Mouse (Mus musculus) heart, postnatal 0 days (tissue): ENCODE measurements around the gene Clec10a. TPM values are rescaled to one million over a fixed set of nuclear protein-coding genes. Genes with fewer than 3 reads are reported as not detected.

Experiments
- ATAC-seq: fragments of 200-750 bp; cut with Nextera tagmentation; 2 replicates; pipeline ENCODE4 v1.8.0; 2017; ENCODE audit warnings: low read depth, moderate number of reproducible peaks, moderate library complexity; ENCODE audit not compliant: insufficient read depth
- DNase-seq: peaks from one replicate; pipeline ENCODE4 v3.0.0-alpha.2; 2016; ENCODE audit warnings: low spot score
- H3K27ac ChIP-seq: fragments of 300-500 bp; sonication (generic); 2 replicates; pipeline ENCODE4 v1.5.1; 2014; ENCODE audit warnings: low read depth, mild to moderate bottlenecking
- H3K27me3 ChIP-seq: fragments of 300-500 bp; sonication (generic); 2 replicates; pipeline ENCODE4 v1.6.1; 2014; ENCODE audit warnings: low read length, mixed read lengths; ENCODE audit not compliant: control insufficient read depth, insufficient read depth
- H3K36me3 ChIP-seq: fragments of 300-500 bp; sonication (generic); replicated peaks from 2 replicates; pipeline ENCODE4 v1.6.1; 2014; ENCODE audit warnings: low read length, mixed read lengths; ENCODE audit not compliant: control insufficient read depth, insufficient read depth
- H3K4me1 ChIP-seq: fragments of 300-500 bp; sonication (generic); 2 replicates; pipeline ENCODE4 v1.6.1; 2014; ENCODE audit warnings: antibody characterized with exemption; ENCODE audit not compliant: control insufficient read depth, insufficient read depth
- H3K4me2 ChIP-seq: fragments of 300-500 bp; sonication (generic); 2 replicates; pipeline ENCODE4 v1.6.1; 2014; ENCODE audit warnings: low read depth, mild to moderate bottlenecking, low read length, moderate library complexity
- H3K4me3 ChIP-seq: fragments of 300-500 bp; sonication (generic); 2 replicates; pipeline ENCODE4 v1.5.1; 2014; ENCODE audit warnings: low read depth, low read length
- H3K9ac ChIP-seq: fragments of 300-500 bp; sonication (generic); replicated peaks from 2 replicates; pipeline ENCODE4 v1.6.1; 2014; ENCODE audit warnings: low read depth, low read length, mixed read lengths
- H3K9me3 ChIP-seq: fragments of 300-500 bp; sonication (generic); replicated peaks from 2 replicates; pipeline ENCODE4 v1.6.1; 2016; ENCODE audit warnings: low read length; ENCODE audit not compliant: control insufficient read depth
- CTCF ChIP-seq: IDR thresholded peaks from 2 replicates; pipeline ENCODE4 v1.5.1; 2016; ENCODE audit warnings: antibody characterized with exemption, control low read depth, low read depth
- EP300 ChIP-seq: IDR thresholded peaks from 2 replicates; pipeline ENCODE4 v1.6.1; 2016; ENCODE audit warnings: antibody characterized with exemption, low read depth
- WGBS: fragments of 180-500 bp; shearing (Covaris S2); extraction: QIAGEN DNeasy Blood & Tissue Kit; methylation state at CpG from one replicate; pipeline ENCODE4 v1.1.7; 2014; 5-methylcytosine and 5-hydroxymethylcytosine counted together
- polyA plus RNA-seq: library from polyadenylated mRNA; unstranded; fragments of >200 nt; fragmentation: Nextera tagmentation; extraction: Ambion mirVana; gene quantifications from 2 replicates; pipeline ENCODE4 v1.2.1, GENCODE M21; 2015
- total RNA-seq: library from RNA; depleted of rRNA; stranded (reverse); fragments of >200 nt; gene quantifications from 2 replicates; pipeline ENCODE4 v1.2.3, GENCODE M21; 2014; ENCODE audit warnings: low replicate concordance

The Clec10a gene
- total and polyA plus RNA-seq, 2 experiments from 2014 or later, result 0.45 TPM; not detected in 1

DNA sequence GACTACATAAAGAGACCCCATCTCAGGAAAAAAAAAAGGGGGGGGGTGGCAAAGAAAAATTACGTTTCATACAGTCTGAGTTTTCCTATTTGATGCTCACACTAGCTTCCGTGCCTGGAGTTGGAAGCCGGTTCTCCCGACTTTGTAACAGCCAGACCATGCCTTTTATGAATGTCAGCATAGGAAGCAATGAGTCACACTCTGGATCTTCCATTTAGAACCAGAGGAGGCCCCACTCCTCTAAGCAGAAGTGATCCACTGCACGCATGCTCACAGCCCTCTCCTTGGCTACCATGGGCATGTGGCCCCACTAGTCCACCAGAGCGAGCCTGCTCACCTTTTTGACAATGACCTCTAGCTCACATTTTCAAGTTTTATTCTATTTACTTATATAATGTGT lies 35.2 kb downstream of the Clec10a start:
- H3K9me3 ChIP-seq, result no peaks in the 10 kb centered on the region

DNA sequence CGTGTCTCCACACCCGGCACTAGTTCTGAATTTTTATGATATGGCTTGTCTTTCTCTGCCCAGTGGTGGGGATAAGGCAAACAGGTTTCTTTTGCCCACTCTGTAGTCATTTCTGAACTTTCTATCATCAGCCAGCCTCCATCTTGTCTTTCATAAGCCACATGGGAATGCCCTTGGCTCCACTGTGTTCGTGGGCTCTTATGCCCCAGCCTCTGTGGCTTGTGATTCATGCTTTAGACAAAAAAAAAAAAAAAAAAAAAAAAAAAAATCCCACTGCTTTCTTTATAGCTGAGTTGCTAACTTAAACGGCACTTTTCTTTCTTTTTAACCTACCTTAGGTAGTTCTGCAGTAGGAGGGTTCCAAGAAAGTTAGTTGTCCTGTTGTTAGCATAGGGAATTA lies 36.2 kb downstream of the Clec10a start:
- WGBS, result 71% methylated on average over 4 of the region's 4 CpGs
- Histone ChIP-seq H3K9me3 (no peaks in the 10 kb centered on the region), H3K4me2 (no peak overlapping the region), H3K27ac (no peak overlapping the region), H3K4me3 (no peak overlapping the region), H3K27me3 (no peaks in the 10 kb centered on the region), H3K9ac (no peak overlapping the region), H3K36me3 (no peaks in the 10 kb centered on the region), H3K4me1 (no peaks in the 10 kb centered on the region)
- DNase-seq, result no peak
- ATAC-seq, result no peak
- no peak for TF ChIP-seq EP300
- TF ChIP-seq CTCF, result no peak

More for the DNA sequence above, 35.2 kb downstream of the Clec10a start:
- Histone ChIP-seq H3K36me3 (no peaks in the 10 kb centered on the region), H3K9ac (no peak overlapping the region), H3K4me1 (no peaks in the 10 kb centered on the region), H3K27me3 (no peaks in the 10 kb centered on the region), H3K27ac (no peak overlapping the region), H3K4me3 (no peak overlapping the region), H3K4me2 (no peak overlapping the region)
- 66% methylated on average over 6 of the region's 6 CpGs for WGBS
- TF ChIP-seq CTCF (no peak), EP300 (no peak)
- DNase-seq (no peak), ATAC-seq (no peak)

DNA sequence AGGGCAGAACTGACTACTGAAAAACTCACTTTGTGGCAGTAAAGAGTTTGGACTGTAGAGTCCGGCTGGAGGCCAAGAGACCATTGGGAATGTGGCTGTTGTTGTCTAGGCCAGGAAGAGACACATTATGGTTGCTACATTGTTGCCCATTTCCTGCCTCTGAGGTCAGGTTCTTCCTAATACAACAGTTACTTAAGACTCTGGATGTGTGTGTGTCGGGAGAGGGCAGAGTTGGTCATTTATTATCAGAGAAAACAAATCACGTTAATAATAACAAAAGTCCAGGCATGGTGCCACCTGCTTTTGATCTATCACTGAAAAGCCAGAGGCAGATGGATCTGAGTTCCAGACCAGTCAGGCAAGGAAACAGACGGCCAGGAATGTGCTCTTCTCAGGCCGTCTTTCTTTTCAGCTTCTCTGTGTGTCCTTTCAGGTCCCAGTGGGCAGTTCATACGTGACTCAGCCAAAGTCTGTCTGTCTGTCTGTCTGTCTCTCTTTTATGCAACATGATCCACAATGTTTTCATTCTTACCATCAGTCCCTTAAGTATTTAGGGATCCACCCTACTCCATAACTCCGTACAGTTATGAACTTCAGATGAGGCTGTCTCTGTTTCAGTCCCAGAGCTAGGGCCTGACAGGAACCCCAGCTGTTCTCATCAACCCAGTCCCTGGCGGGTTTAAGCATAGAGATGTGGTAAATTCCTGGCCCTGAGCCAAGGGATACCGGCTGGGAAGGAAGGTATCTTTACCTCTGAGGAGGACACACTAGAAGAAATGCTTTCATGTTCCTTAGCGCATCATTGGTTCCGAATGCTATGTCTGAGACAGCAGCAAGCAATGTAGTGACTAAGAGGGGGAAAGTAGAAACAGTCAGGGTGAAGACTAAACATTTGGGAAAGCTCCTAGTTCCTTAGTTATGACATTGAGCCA lies 37.6 kb downstream of the Clec10a start:
- Histone ChIP-seq H3K4me3 (no peak overlapping the region), H3K9me3 (no peaks in the 10 kb centered on the region), H3K27ac (no peak overlapping the region), H3K9ac (no peak overlapping the region), H3K36me3 (no peaks in the 10 kb centered on the region), H3K4me1 (no peaks in the 10 kb centered on the region), H3K4me2 (no peak overlapping the region), H3K27me3 (no peaks in the 10 kb centered on the region)
- DNase-seq (no peak), ATAC-seq (no peak)
- TF ChIP-seq EP300, result no peak
- TF ChIP-seq CTCF, result no peak
- whole genome bisulfite sequencing, result 50% methylated on average over 11 of the region's 11 CpGs

DNA sequence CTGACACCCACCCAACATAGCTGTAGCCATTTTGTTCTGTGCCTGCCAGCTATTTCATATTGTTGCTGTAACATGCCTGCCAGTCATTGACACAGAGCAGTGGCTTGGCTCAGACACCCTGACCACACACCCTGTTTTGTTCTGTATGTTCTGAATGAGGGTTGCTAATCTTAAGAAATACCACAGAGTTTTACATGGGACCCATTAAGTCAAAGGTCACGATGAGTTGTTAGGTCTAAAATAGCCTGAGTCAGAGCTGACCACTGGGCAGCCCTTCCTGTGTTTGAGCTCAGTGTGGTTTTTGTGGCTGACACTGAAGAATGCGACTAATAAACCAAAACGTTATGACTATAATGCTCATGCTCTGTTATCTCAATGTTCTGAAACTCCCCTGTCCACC lies 42.3 kb downstream of the Clec10a start:
- 78% methylated on average over 3 of the region's 3 CpGs for WGBS
- no peak overlapping the region for H3K4me3 ChIP-seq
- no peak for DNase-seq
- no peak for ATAC-seq
- no peaks in the 10 kb centered on the region for H3K9me3 ChIP-seq
- TF ChIP-seq CTCF, result no peak
- TF ChIP-seq EP300, result no peak
- H3K36me3 ChIP-seq, result no peaks in the 10 kb centered on the region
- peaks cover 5% of the 10 kb centered on the region; the same call in 1 of the 2 replicates for H3K27me3 ChIP-seq
- H3K4me2 ChIP-seq, result no peak overlapping the region
- no peaks in the 10 kb centered on the region for H3K4me1 ChIP-seq
- no peak overlapping the region for H3K27ac ChIP-seq
- H3K9ac ChIP-seq, result no peak overlapping the region

DNA sequence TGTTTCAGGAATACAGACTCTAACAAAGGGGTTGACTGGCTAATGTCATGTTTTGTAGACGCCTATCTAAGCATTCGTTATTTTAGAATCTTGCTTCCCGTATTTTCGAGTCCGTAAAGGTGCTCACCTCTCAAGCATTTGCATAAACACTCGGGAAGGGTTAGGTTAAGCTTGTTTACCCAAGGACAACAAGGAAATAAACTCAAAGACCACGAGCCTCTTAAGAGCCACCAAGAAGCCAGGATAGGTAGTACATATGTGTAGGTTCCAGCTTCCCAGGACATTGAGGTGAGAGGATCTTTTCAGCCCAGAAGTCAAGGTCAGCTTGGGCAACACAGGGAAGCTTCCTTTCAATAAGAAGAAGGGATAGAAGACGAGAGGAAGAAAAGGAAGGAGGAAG lies 43.1 kb downstream of the Clec10a start:
- no peak for TF ChIP-seq CTCF
- TF ChIP-seq EP300, result no peak
- Histone ChIP-seq H3K9ac (no peak overlapping the region), H3K36me3 (no peaks in the 10 kb centered on the region), H3K9me3 (no peaks in the 10 kb centered on the region), H3K4me1 (no peaks in the 10 kb centered on the region), H3K27me3 (peaks cover 5% of the 10 kb centered on the region; the same call in 1 of the 2 replicates), H3K27ac (no peak overlapping the region), H3K4me3 (no peak overlapping the region), H3K4me2 (no peak overlapping the region)
- ATAC-seq (no peak), DNase-seq (no peak)
- WGBS, result 76% methylated on average over 8 of the region's 8 CpGs
